Mouse (Mus musculus): Measurements from ENCODE around the gene Nipsnap3a. TPM values are rescaled to one million over a fixed set of nuclear protein-coding genes. Genes with fewer than 3 reads are reported as not detected.

Gene Nipsnap3a
- polyA plus RNA-seq (2012; rRNA removed): not detected in 2 replicates

DNA sequence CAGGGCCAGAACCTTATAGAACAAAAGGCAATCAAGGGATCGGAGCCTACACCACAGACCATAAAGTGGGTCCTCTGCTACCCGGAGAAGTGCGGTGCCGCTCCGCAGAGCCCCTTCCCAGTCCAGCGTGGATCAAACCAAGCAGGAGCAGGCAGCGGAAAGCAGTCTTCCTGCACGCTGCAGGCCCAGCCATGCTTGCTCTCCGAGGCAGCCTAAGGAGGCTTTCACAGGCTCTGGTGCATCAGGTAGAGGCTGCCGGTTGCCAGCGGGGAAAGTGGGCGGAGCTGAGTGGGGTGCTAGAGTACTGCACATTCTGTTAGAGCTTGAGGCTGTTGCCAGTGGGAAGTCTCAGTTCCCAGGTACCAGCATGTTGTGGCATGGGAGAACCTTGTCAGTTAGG lies at the start of gene Nipsnap3a:
Gene Nipsnap3a, plus strand, starts transcription at position 25 of the 400 bp plus-strand sequence.
- TF ChIP-seq POLR2A (IDR thresholded peaks at IDR 0.05; ENCODE audit: low read depth, low read length) (no peak), CTCF (IDR thresholded peaks at IDR 0.05; ENCODE audit: extremely low read depth, insufficient read depth, insufficient read length, insufficient replicate concordance) (no peak)
- DNase-seq (ENCODE audit: low read depth in 1 of 2, low spot score in 2 of 2): no peak
- Histone ChIP-seq H3K4me3 (ENCODE audit: extremely low read depth, insufficient read depth, insufficient read length) (no peak within 1 kb of the TSS), H3K27me3 (ENCODE audit: control insufficient read depth, insufficient read depth, low read length) (no peaks in the 10 kb centered on the region), H3K4me1 (ENCODE audit: control insufficient read depth, insufficient read depth, insufficient read length) (no peaks in the 10 kb centered on the region), H3K36me3 (ENCODE audit: control insufficient read depth, insufficient read depth, low read length) (no peaks in the 10 kb centered on the region), H3K27ac (ENCODE audit: insufficient read depth, low read length) (no peak within 1 kb of the TSS)
- WGBS: 59% methylated on average over 12 of the region's 12 CpGs

DNA sequence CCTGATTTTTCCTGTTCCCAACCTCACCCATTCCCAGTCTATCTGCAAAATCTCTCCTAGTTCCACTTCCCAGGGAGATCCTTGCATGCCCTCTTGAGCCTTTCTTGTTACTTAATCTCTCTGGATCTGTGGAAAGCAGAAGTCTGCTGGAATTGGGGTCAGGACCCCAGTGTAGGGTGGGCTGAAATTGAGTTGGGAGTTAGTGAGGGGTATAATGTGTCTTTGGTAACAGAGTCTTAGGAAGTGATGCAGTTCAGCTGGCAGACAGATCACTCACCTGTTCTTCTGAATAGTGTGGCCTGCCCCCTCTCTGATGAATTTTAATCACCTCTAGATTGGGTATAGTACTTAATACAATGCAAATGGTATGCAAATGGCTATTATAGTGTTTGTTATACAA lies 42.4 kb upstream of the Nipsnap3a start:
- no peaks in the 10 kb centered on the region for H3K4me1 ChIP-seq (ENCODE audit: control insufficient read depth, insufficient read depth, insufficient read length)
- TF ChIP-seq POLR2A (IDR thresholded peaks at IDR 0.05; ENCODE audit: low read depth, low read length): no peak
- no peak for TF ChIP-seq CTCF (IDR thresholded peaks at IDR 0.05; ENCODE audit: extremely low read depth, insufficient read depth, insufficient read length, insufficient replicate concordance)
- no peak overlapping the region for H3K4me3 ChIP-seq (ENCODE audit: extremely low read depth, insufficient read depth, insufficient read length)
- H3K36me3 ChIP-seq (ENCODE audit: control insufficient read depth, insufficient read depth, low read length): no peaks in the 10 kb centered on the region
- DNase-seq (ENCODE audit: low read depth in 1 of 2, low spot score in 2 of 2): no peak
- no peak overlapping the region for H3K27ac ChIP-seq (ENCODE audit: insufficient read depth, low read length)
- no peaks in the 10 kb centered on the region for H3K27me3 ChIP-seq (ENCODE audit: control insufficient read depth, insufficient read depth, low read length)

DNA sequence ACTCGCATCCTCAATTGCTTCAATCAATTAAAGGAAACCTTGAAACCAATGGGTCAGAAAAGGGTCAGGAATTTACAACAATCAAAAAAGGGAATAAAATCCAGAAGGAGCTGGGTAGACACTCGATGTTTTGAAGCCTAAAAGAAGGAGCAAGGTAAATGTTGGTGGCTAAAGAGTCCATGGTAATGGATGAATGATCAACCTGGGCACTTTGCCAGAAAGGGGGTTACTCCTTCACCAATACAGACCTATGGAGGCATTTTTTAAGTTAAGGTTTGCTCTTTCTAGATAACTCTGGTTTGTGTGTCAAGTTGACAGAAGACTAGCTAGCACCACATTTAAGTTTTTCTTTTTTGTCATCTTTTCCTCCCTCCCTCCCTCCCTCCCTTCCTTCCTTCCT lies 40.1 kb upstream of the Nipsnap3a start:
- H3K27ac ChIP-seq (ENCODE audit: insufficient read depth, low read length): no peak overlapping the region
- no peaks in the 10 kb centered on the region for H3K4me1 ChIP-seq (ENCODE audit: control insufficient read depth, insufficient read depth, insufficient read length)
- no peak for TF ChIP-seq POLR2A (IDR thresholded peaks at IDR 0.05; ENCODE audit: low read depth, low read length)
- no peak for TF ChIP-seq CTCF (IDR thresholded peaks at IDR 0.05; ENCODE audit: extremely low read depth, insufficient read depth, insufficient read length, insufficient replicate concordance)
- H3K36me3 ChIP-seq (ENCODE audit: control insufficient read depth, insufficient read depth, low read length): no peaks in the 10 kb centered on the region
- H3K27me3 ChIP-seq (ENCODE audit: control insufficient read depth, insufficient read depth, low read length): no peaks in the 10 kb centered on the region
- 82% methylated on average over 2 of the region's 2 CpGs for WGBS
- no peak for DNase-seq (ENCODE audit: low read depth in 1 of 2, low spot score in 2 of 2)
- H3K4me3 ChIP-seq (ENCODE audit: extremely low read depth, insufficient read depth, insufficient read length): no peak overlapping the region

DNA sequence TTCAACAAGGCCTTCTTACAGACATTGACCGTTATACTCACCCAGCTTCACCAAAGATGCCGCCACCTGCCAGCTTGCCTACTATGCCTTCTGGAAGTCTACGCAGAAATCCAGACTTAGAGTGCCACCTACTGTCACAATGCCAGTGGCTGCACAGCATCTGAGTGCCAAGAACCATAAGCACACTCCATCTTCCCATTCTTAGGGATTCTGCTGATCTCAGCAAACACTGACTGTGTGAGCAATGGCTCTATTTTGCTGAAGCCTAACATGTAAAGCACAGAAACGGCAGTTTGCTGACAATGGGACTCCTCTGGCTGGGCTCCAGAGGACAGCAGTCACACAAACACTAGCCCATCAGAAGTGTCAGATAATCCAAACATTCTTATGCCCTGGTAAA lies 30.4 kb upstream of the Nipsnap3a start:
- Histone ChIP-seq H3K36me3 (ENCODE audit: control insufficient read depth, insufficient read depth, low read length) (no peaks in the 10 kb centered on the region), H3K4me3 (ENCODE audit: extremely low read depth, insufficient read depth, insufficient read length) (no peak overlapping the region), H3K27ac (ENCODE audit: insufficient read depth, low read length) (no peak overlapping the region), H3K27me3 (ENCODE audit: control insufficient read depth, insufficient read depth, low read length) (no peaks in the 10 kb centered on the region), H3K4me1 (ENCODE audit: control insufficient read depth, insufficient read depth, insufficient read length) (no peaks in the 10 kb centered on the region)
- TF ChIP-seq CTCF (IDR thresholded peaks at IDR 0.05; ENCODE audit: extremely low read depth, insufficient read depth, insufficient read length, insufficient replicate concordance): peak; percentile 28; the same call in 1 of the 2 replicates
- TF ChIP-seq POLR2A (IDR thresholded peaks at IDR 0.05; ENCODE audit: low read depth, low read length): no peak
- DNase-seq (ENCODE audit: low read depth in 1 of 2, low spot score in 2 of 2): peak in 1 of 2 experiments; percentile 10
- 43% methylated on average over 4 of the region's 4 CpGs for WGBS

DNA sequence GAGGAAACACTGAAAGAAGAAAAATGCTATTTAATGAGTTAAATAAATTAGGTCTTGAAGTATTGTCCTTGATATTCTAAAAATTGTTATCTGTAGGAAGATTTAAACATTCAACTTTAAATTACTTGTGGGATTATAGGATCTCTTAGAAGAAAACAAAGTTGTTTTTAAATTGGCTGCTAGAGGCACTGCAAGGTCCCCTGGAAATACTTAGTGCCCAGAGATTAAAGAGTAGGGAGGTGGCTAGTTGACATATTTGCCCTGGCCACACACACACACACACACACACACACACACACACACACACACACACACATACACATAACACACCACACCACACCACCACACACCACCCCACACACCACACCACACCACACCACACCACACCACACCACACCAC lies 24.8 kb upstream of the Nipsnap3a start, which contains the start of gene Olfr270:
Gene Olfr270, plus strand, starts transcription at position 301 of the 400 bp plus-strand sequence.
- H3K27ac ChIP-seq (ENCODE audit: insufficient read depth, low read length): no peak within 1 kb of the TSS
- H3K4me3 ChIP-seq (ENCODE audit: extremely low read depth, insufficient read depth, insufficient read length): no peak within 1 kb of the TSS
- no peaks in the 10 kb centered on the region for H3K4me1 ChIP-seq (ENCODE audit: control insufficient read depth, insufficient read depth, insufficient read length)
- no peak for DNase-seq (ENCODE audit: low read depth in 1 of 2, low spot score in 2 of 2)
- no peaks in the 10 kb centered on the region for H3K36me3 ChIP-seq (ENCODE audit: control insufficient read depth, insufficient read depth, low read length)
- no peaks in the 10 kb centered on the region for H3K27me3 ChIP-seq (ENCODE audit: control insufficient read depth, insufficient read depth, low read length)
- TF ChIP-seq POLR2A (IDR thresholded peaks at IDR 0.05; ENCODE audit: low read depth, low read length): no peak
- no peak for TF ChIP-seq CTCF (IDR thresholded peaks at IDR 0.05; ENCODE audit: extremely low read depth, insufficient read depth, insufficient read length, insufficient replicate concordance)

DNA sequence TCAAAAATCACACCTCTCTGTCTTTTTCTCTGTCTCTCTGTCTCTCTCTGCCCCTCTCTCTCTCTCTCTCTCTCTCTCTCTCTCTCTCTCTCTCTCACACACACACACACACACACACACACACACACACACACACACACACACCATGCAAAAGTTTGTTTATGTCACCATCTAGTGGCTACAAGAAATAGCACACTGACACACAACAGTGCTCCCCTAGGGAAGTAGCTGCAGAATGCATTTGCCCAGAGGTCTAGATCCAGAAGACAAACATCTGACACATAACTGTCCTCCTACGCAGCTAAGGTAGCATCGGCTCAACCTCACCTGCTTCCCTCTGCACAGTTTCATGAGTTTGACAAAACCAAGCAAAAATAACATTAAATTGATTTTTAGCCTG lies 3.9 kb upstream of the Nipsnap3a start:
- Histone ChIP-seq H3K4me3 (ENCODE audit: extremely low read depth, insufficient read depth, insufficient read length) (no peak overlapping the region), H3K4me1 (ENCODE audit: control insufficient read depth, insufficient read depth, insufficient read length) (no peaks in the 10 kb centered on the region), H3K36me3 (ENCODE audit: control insufficient read depth, insufficient read depth, low read length) (no peaks in the 10 kb centered on the region), H3K27ac (ENCODE audit: insufficient read depth, low read length) (no peak overlapping the region), H3K27me3 (ENCODE audit: control insufficient read depth, insufficient read depth, low read length) (no peaks in the 10 kb centered on the region)
- 76% methylated on average over 2 of the region's 2 CpGs for WGBS
- TF ChIP-seq CTCF (IDR thresholded peaks at IDR 0.05; ENCODE audit: extremely low read depth, insufficient read depth, insufficient read length, insufficient replicate concordance) (no peak), POLR2A (IDR thresholded peaks at IDR 0.05; ENCODE audit: low read depth, low read length) (no peak)
- DNase-seq (ENCODE audit: low read depth in 1 of 2, low spot score in 2 of 2): peak in 1 of 2 experiments; percentile 3

DNA sequence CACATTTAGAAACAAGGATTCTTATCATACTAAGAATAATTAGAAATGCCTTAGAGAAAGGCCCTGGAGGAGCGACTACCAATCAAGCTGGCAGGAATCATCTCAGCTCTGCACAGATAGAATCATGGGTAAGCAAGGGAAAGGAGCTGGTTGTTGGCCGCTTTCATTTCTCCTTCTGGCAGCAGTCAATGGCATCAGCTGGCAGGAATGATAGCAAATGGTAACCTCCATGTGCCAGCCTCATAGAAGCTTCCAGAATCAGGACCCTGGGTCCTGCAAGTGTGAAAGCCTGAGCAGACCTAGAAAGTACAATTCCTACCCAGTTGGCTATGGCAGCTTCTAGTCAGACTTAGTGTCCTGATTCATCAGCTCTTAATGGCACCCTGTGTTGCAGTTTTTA lies 2.8 kb upstream of the Nipsnap3a start:
- no peak for TF ChIP-seq CTCF (IDR thresholded peaks at IDR 0.05; ENCODE audit: extremely low read depth, insufficient read depth, insufficient read length, insufficient replicate concordance)
- no peak for TF ChIP-seq POLR2A (IDR thresholded peaks at IDR 0.05; ENCODE audit: low read depth, low read length)
- no peaks in the 10 kb centered on the region for H3K36me3 ChIP-seq (ENCODE audit: control insufficient read depth, insufficient read depth, low read length)
- H3K27ac ChIP-seq (ENCODE audit: insufficient read depth, low read length): no peak overlapping the region
- no peaks in the 10 kb centered on the region for H3K27me3 ChIP-seq (ENCODE audit: control insufficient read depth, insufficient read depth, low read length)
- H3K4me3 ChIP-seq (ENCODE audit: extremely low read depth, insufficient read depth, insufficient read length): no peak overlapping the region
- no peak for DNase-seq (ENCODE audit: low read depth in 1 of 2, low spot score in 2 of 2)
- H3K4me1 ChIP-seq (ENCODE audit: control insufficient read depth, insufficient read depth, insufficient read length): no peaks in the 10 kb centered on the region
- WGBS: 84% methylated on average over 2 of the region's 2 CpGs

Data from spleen, adult 2 months (tissue).